Mouse (Mus musculus) heart, embryonic 16.5 days (tissue): Measurements from ENCODE around the gene Jmjd7. TPM values are rescaled to one million over a fixed set of nuclear protein-coding genes. Genes with fewer than 3 reads are reported as not detected.

ENCODE experiments used
- microRNA-seq: library from miRNA; unstranded; fragments of <30 nt; microRNA quantifications from one replicate; pipeline ENCODE4, GENCODE M21; 2017
- polyA plus RNA-seq: library from polyadenylated mRNA; unstranded; fragments of >200 nt; fragmentation: Nextera tagmentation; extraction: Ambion mirVana; gene quantifications from 2 replicates; pipeline ENCODE4 v1.2.1, GENCODE M21; 2015

Jmjd7 gene
- polyA plus RNA-seq, 1 experiment from 2014 or later = 16.7 TPM

Small RNA genes lying within 50 kb of the gene (microRNA-seq; reads per million reads assigned to microRNA genes)
- not detected for gene Mir7665

Other genes with a start within 250 kb of the Jmjd7 start
- gene Rpap1, start 239.9 kb upstream of the Jmjd7 start, polyA plus RNA-seq = 17.2 and 18.3 TPM in 2 replicates
- gene Tyro3, start 229.8 kb upstream of the Jmjd7 start, polyA plus RNA-seq = 5.1 and 8.0 TPM in 2 replicates
- 14.9 and 17.8 TPM in 2 replicates for gene Mga, start 130.3 kb upstream of the Jmjd7 start, polyA plus RNA-seq
- gene Mapkbp1, start 54.8 kb upstream of the Jmjd7 start, polyA plus RNA-seq = 2.2 and 2.4 TPM in 2 replicates
- 2.0 and 2.2 TPM in 2 replicates for gene Gm28042, start within 50 bp of the Jmjd7 start, polyA plus RNA-seq
- gene Pla2g4b, start 5.9 kb downstream of the Jmjd7 start, polyA plus RNA-seq = 1.8 and 2.3 TPM in 2 replicates
- 163 and 195 TPM in 2 replicates for gene Ehd4, start 127.1 kb downstream of the Jmjd7 start, polyA plus RNA-seq
- 1.6 and 2.1 TPM in 2 replicates for gene Pla2g4e, start 217.9 kb downstream of the Jmjd7 start, polyA plus RNA-seq